Mouse (Mus musculus) left cerebral cortex, postnatal 36 days (tissue): ENCODE data around the gene Map7d1. TPM values are rescaled to one million over a fixed set of nuclear protein-coding genes. Genes with fewer than 3 reads are reported as not detected.

ENCODE experiments used
- DNase-seq, 2 experiments: peaks; one replicate each; pipeline ENCODE4 v3.0.0; 2021 to 2022; ENCODE audit warnings: low spot score in 2 of 2, mixed read lengths in 1 of 2
- intact Hi-C: fragments of 180-260 bp; cut with DNase I; formaldehyde crosslinking; loops from one replicate; pipeline ENCODE4 v1.15.1; 2025
- total RNA-seq, 2 experiments: library from RNA; stranded (reverse); gene quantifications; 2 replicates each; pipeline ENCODE4 v1.2.3; 2021

The Map7d1 gene
- 100 to 1,000 TPM; 288 TPM for total RNA-seq

DNA sequence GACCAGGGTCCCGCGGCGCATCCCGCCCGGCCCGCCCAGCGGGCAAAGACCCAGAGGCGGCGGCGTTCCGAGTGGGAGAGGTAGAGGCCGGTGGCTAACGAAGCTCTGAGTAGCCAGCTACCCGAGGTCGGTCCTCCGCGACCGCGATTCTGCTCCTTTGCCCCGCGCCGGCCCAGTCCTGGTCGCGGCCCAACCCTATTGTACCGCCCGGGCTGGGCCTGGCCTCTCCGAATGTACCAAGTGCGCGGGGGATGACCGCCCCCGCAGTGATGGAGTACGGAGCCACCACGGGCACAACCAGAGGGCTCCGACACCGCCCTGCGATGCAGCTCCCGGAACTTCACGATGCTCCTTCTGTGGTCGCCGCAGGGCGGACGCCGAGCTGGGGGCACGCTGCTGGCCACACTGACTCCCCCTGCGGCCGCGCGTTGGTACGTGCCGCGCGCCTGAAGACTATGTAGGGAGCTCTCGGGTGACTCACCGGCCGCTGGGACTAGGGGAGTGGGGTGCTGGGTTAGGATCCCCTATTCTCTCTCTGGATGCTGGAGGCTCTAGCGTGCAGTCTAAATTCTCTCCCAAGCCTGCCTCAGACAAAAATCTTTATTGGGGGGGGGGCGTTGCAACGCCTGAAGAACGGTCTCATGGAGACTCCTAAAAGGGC lies at the start of gene Map7d1:
TSS of gene Map7d1 (minus strand) at position 213 of the 661 bp plus-strand sequence.
- intact Hi-C loops = loop anchor here (2.0 kb wide), 1 partner anchor 13 kb away; no protein-coding TSS in a partner anchor
- peak; percentile 89 for DNase-seq

DNA sequence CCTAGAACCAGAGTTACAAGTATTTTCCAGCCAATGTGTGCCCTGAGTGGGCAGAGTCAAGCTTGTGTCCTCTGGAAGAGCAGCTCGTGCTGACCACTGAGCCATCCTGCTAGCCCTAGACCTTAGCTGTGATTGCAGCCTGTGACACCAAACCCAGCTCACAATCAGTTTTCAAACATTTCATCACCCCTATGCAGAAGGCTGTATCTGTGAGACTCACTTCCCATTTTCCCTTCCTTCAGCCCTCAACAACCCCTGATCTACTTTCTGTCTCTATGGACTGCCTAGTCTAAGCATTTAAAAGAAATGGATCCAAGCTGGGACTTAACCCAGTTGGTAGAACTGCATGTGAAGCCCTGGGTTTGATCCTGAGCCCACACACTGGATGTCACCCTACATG lies 49.3 kb upstream of the Map7d1 start:
- intact Hi-C loops = loop anchor here (5.0 kb wide), 1 partner anchor 78 kb away; no protein-coding TSS in a partner anchor
- no peak for DNase-seq

DNA sequence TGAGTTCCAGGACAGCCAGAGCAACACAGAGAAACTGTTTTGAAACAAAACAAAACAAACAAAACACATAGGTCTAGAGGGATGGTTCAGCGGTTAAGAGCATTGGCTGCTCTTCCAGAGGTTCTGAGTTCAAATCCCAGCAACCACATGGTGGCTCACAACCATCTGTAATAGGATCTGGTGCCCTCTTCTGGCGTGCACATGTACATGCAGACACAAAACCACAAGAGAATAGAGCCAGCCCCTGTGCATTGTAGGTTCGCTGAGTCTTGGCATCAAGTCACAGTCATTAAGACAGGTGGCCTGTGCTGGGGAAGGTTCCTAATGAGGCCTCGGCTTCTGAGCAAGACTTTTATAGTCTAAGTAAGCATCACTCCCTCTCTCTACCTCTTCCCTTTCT lies 47.7 kb upstream of the Map7d1 start:
- no peak for DNase-seq
- intact Hi-C loops = no loop called here

DNA sequence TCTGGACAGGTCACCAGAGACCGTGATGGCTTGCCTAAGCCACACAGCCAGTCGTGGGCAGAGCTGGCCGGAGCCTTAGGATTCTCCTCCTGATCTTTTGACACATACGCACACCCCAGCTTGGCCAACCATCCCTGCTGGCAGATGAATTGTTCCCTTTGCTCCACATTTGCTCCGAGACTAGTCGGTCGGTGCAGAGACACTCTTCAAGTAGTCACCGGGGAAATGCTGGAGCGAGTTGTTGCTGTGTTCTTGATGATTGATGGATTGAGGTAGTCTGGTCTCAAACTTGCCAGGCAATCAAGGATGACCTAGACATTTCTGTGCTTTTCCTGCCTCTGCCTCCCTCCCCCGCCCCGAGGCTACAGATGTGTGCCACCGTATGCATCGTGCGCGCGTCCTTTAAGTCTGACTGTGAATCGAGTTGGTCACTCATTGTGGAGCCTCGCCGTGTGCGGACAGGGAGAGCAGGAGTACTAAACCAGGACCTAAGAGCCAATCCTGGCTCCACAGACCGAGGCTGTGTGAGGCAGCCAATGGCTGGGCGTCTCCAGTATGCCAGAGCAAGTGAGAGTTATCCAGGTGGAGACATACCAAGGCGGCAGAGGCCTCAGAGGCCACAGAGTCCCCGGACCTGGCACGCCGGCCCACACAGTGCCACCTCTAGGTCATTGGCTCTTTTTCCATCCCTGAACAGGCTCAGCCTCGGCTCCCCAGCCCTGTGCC lies 45.6 kb upstream of the Map7d1 start:
- intact Hi-C loops = no loop called here
- DNase-seq = no peak

DNA sequence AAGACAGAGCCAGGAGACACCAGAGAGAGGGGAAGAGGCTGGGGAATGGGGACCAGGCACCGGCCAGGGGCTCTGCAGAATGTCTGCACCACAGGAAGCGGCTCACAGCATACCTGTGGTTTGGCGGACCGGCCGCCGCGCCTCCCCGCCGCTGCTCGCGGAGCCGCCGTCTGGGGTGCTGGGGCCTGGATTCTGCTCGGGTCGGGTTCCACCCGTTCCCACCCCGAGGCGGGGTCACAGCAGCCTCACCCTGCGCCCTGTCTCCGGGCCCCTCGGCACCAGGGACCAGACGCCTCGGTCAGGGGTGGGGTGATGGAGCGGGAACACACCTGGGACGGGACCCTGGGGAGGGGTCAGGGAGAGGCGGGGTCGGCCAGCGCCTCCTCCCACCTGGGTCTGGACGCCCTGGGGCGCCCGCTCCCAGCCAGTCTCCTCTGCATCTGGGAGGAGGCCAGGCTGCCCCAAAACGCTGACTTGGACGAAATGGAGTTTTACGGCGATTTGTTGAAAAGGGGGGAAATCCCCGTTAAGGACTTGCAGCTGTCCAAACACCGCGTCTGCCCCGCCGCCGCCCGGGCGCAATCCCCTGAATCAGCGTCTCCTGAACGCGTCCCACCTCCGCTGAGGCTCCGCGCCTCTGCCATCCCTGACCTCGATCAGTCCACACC lies 44.9 kb upstream of the Map7d1 start:
- intact Hi-C loops = no loop called here
- no peak for DNase-seq

DNA sequence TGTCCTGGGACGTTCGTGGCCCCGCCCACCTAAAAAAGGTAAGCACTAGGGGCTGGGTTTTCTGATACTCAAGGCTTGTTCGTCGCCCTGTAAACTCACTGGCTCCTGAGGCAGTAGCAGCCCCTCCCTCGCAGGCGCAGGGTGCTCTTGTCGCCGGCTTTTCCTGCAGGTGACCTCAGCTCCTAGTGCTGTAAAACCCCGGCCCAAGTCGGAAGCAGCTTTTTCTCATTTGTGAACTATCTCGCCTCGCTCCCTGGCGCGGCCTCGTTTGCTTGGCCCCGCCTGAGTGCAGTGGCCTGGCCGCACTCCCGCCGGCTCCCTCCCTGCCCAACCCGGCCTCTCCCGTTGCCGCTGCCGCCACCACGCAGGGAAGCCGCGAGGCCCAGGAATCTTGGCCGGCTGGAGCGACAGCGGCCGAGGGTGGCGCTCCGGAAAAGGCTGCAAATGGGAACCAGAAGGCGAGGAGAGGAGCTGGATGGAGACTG lies 40.5 kb upstream of the Map7d1 start:
- intact Hi-C loops = no loop called here
- DNase-seq = peak; percentile 38 to 59

DNA sequence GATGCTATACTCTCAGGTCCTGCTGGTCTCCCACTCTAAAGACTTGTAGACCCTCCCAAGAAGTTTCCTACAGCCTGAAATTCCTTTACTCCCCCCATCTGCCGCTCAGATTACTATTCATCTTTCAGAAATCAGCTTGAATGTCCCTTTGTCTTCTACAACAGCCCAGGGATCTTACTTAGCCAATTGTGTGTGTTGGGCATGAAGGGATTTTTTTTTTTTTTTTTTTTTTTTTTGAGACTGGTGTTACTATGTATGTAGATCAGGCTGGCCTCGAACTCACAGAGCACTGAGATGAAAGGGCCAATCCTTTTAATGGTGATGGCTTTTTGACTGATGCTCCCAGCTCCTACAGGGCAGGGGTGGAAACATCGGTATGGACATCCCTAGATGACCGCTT lies 39.8 kb upstream of the Map7d1 start:
- intact Hi-C loops = no loop called here
- no peak for DNase-seq

DNA sequence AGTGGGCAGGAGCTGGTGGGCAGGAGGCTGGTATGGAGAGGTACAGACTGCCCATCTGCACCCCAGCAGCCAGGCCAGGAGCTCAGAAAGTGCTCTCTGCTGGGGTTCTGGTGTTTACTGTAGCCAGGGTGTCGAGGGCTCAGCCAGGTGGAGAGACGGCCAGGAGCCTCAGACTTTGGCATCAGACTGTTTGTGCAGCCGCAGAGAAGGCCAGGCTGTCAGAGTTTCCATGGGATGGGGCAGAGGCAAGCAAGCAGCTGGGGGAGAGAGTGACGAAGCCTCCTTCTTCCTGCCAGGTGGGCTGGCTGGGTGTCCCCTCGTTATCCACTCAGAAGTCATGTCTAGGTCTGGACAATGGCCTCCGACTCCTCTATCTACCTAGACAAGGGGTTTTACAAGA lies 39.0 kb upstream of the Map7d1 start:
- intact Hi-C loops = no loop called here
- DNase-seq = no peak

DNA sequence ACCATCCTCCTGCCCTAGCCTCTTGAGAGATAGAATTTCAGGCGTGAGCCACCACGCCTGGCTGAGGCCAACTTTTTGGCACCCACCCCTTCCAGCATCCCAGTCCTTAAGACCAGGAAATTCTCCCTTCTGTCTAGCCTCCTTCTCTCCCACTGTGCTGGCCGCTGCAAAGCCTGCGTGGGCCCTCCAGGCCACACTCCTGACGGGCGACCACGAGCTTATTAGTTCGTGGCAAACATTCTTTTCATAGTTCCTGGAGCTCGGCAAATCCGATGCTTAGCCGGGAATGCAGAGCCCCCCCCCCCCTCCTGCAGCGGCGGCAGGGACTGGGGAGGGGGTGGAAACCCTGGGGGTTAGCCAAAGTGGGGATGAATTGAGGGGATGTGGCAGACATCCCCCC lies 35.1 kb upstream of the Map7d1 start:
- intact Hi-C loops = no loop called here
- DNase-seq = no peak

DNA sequence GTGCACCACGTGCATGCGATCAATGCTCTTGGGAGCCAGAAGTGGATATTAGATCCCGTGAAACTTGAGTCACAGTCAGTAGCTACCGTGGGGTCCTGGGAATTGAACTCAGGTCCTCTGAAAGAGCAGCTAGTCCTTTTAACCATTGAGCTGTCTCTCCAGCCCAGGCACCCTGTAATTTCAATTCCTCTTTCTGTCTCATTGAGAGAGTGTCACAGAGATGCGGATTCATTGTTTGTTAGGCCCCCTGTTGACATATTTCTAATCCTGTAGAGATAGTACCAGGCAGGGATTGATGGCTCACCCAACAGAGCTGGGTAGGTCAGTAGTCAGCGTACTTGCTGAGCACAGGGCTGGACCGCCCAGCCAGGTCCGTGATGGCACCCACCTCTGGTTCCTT lies 34.2 kb upstream of the Map7d1 start:
- intact Hi-C loops = no loop called here
- no peak for DNase-seq

DNA sequence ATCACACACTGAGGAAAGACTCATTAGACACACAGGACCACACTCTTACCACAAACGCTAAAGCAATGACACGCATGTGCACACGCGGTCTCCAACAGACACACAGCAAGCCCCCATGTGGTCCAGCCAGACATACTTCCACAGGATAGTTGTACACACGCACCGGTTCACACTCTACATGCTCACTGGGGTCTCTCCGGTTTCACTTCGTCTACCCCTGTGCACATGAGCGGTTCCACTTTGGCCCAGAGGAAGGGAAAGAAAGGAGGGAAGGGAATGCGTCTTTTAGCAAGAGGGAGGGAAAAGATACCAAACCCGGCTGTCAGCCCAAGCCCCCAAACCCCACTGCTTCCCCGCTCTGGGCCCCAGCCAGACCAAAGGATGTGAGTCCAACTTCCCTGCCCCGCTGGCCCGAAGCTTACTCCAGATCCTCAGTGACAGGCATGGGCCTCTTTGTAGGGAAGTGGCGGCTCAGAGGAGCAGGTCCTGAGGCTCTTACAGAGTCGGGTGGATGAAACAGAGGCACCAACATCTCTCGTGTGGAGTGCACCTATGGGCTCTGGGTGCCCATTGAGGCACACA lies 32.0 kb upstream of the Map7d1 start:
- DNase-seq = no peak
- intact Hi-C loops = no loop called here

DNA sequence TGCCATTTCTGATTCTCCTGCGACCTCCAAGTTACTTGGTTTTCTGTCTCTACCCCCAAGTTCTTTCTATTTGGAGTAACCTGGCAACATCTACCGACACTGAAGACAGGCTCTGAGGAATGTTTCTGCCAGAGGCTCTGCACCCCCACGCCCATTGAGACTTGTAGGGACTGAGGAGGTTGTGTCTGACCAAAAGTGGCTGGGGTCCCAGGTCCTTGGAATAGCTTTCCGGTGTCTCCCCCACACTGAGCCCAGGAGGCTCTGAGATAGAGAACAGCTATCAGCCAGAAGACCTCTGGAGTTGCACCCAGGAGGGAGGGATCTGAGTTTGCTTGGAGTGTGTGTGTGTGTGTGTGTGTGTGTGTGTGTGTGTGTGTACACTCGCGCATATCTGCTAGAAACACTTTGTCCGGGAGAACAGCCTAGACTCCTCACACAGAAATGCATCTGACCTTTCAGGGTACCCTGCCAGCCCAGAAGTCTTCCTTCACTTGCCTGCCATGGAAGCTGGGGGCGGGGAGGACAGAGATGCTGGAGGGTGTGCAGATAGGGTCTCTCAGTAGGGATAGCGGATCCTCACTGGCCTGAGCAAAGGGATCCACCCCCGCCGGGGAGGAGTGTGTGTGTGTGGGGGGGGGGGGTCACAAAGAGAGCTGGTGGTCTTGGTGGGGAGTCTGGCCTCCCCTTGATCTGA lies 31.3 kb upstream of the Map7d1 start:
- DNase-seq = no peak
- intact Hi-C loops = no loop called here

DNA sequence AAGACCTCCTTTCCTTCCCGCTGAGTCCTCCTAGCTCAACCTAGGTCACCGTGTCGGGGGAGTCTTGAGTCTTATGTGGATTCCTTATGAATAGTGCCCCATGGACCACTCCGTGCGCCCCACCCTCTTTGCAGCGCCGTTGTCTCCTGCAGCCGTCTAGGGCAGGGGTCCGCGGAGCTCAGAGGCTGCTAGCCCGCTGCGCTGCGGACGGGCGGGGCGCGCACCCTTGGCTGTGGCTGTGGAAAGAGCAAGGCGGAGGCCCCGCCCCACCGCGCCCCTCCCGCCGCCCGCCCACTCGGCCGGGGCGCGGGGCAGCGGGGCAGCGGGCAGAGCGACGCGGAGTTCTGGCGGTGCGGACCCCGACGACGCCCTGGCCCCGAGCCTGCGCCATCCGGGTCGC lies 30.3 kb upstream of the Map7d1 start, which contains the start of gene Col8a2:
TSS of gene Col8a2 (plus strand) at position 302 of the 400 bp plus-strand sequence.
- no peak for DNase-seq
- intact Hi-C loops = no loop called here

DNA sequence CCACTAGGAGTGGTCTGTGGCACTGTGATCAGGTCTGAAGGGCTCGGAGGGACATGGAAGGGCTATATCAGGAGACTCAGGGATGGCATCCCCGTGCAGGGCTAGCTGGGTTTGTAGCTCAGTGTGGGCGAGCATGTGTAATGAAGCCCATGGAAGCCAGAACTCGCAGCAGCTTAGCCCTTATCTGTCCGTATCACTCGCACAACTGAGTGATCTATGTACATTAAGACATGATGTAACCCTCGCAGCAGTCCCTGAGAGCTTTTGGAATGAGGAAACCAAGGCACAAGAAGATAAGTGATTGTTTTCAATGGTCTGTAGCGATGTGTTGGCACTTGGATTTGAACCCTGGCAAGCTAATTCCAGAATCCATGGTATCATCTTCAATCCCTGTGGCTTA lies 27.4 kb upstream of the Map7d1 start:
- intact Hi-C loops = no loop called here
- DNase-seq = no peak

DNA sequence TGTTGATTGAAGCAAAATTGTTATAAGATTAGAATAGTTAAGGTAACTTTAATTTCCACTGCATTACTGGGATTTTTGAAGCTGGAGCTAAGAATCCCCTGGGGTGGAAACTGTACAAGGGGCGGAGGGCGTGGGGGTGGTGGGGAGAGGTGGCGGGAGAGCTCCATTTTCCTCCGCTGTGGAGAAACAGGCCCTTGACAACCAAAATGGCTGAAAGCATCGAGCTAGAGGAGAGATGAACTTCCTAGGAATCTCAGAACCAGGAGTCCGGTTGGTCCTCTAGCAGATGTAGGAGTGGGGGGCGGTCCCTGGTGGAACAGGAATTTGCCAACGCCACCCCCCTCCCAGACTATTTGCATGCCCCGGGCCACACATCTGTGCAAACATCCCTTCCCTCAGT lies 25.6 kb upstream of the Map7d1 start:
- intact Hi-C loops = no loop called here
- no peak for DNase-seq

DNA sequence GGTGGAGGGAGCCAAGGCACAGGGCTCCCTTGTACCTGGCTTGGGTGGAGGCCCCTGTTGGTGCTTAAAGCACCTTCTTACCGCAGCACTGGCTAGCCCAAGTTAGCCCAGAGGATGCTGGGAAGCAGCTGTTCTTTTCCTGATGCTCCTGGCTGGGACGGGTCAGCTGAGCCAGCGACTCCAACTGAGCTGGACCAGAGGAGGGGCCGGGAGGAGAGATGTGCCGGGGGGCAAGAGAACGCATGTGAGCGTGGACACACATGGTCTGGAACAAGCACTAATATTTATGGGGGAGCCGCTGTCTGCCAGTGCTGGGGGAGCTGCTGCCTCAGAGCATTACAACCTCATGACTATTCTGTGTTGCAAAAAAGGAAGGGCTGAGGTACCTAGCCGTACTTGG lies 22.8 kb upstream of the Map7d1 start:
- intact Hi-C loops = no loop called here

DNA sequence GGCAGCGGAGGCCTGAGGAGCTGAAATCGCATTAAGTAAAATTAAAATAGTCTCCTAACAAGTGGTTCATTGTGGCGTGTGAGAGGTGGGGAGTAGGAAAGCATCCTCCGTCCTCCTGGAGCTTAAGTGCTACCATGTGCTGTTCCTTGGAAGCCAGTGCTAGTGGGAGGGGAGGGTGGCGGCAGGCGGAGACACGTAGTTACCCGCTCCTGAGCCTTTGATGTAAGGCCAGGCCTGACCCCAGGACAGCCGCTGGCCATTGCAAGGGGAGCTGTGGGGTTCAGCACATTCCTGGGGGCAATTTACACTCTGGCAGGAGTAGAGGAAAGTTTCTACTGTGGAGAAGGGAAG lies 22.4 kb upstream of the Map7d1 start:
- no peak for DNase-seq
- intact Hi-C loops = no loop called here

More for the DNA sequence above, 22.8 kb upstream of the Map7d1 start:
- no peak for DNase-seq

DNA sequence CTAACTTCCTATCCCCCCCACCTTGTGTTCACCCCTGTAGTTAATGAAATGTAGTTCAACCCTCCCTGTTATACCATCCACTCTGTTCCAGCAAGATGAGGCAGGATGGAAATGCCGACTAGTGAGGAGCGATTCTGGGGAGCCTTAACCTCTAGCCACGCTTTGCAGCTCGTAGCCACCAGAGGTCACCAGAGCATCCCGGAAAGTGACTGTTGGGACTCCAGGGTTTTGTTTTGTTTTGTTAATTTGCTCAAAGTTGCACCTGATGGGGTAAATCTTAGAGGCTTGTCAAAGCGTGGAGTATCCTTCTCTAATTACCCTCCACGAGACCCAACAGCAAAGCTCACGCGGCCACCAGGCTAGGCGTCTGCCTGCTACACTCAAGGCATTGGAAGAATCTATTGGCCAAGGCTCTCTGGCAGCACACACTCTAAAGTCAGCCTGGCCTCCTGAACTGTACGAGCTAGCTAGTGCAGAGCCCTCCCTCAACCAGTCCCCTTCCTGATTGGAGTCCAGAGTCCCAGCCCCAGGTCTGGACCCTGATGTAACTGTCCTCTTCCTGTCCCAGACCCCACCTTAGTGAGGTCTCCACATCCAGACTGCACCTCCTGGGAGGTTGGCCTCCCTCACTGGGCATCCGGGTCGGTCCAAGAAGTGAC lies 21.9 kb upstream of the Map7d1 start:
- no peak for DNase-seq
- intact Hi-C loops = no loop called here

DNA sequence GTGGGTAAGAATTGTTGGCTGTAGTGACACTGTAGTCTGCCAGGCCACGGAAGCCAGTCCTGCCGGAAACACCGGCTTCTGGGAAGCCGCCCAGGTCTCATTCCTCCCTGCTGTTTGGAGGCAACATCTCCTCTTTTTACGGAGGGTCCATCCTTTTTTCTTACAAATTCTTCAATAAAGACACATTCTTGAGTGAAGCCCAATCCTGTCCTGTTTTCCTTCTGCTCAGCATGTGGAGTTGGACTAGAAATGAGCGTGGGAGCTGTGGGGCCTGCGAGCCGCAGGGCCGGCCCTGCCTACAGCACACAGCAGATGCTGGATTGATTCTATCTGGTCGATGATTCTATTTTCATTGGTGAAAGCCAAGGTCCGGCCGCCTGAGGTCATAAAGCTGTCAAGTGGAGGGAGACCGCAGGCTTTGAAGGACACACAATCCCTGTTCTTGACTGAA lies 19.6 kb upstream of the Map7d1 start:
- intact Hi-C loops = no loop called here
- no peak for DNase-seq
